Mouse (Mus musculus) cerebellum, adult 2 months (tissue): ENCODE measurements around the gene Cdc27. TPM values are rescaled to one million over a fixed set of nuclear protein-coding genes. Genes with fewer than 3 reads are reported as not detected.

Experiments used
- DNase-seq, 2 experiments: peaks; one replicate each; pipeline ENCODE4 v3.0.0; 2021
- H3K27ac ChIP-seq: fragments of 200-500 bp; 2 replicates; pipeline ENCODE4 v1.5.1; 2012; ENCODE audit warnings: low read length, control low read depth, inconsistent platforms; ENCODE audit not compliant: insufficient read depth
- H3K27me3 ChIP-seq: fragments of 200-500 bp; 2 replicates; pipeline ENCODE4 v1.6.1; 2012; ENCODE audit warnings: inconsistent platforms, mild to moderate bottlenecking, low read length, moderate library complexity; ENCODE audit not compliant: control insufficient read depth, insufficient read depth
- H3K4me1 ChIP-seq: fragments of 200-500 bp; 2 replicates; pipeline ENCODE4 v1.6.1; 2011; ENCODE audit warnings: low read length; ENCODE audit not compliant: control insufficient read depth, insufficient read depth
- H3K4me3 ChIP-seq: fragments of 200-500 bp; replicated peaks from 2 replicates; pipeline ENCODE3; 2011; ENCODE audit warnings: mild to moderate bottlenecking, low read depth, low read length, control low read depth; ENCODE audit not compliant: insufficient read depth
- CTCF ChIP-seq: fragments of 200-500 bp; IDR thresholded peaks from 2 replicates; pipeline ENCODE4 v1.5.1; 2011; ENCODE audit warnings: low read depth, mild to moderate bottlenecking, control low read depth, low read length, moderate library complexity, borderline replicate concordance; ENCODE audit not compliant: insufficient read depth
- POLR2A ChIP-seq: fragments of 200-500 bp; IDR thresholded peaks from 2 replicates; pipeline ENCODE4 v1.6.1; 2011; ENCODE audit warnings: low read length, control low read depth, borderline replicate concordance; ENCODE audit not compliant: insufficient read depth
- WGBS: fragments of 180-500 bp; shearing (Covaris S2); methylation state at CpG from one replicate; pipeline ENCODE4 v1.1.7; 2018; 5-methylcytosine and 5-hydroxymethylcytosine counted together
- polyA plus RNA-seq: library from polyadenylated mRNA; depleted of rRNA; stranded (reverse); fragments of >200 nt; gene quantifications from 2 replicates; pipeline ENCODE4 v1.2.3, GENCODE M21; 2012

Cdc27 gene
- polyA plus RNA-seq, 1 experiment, result 22.4 TPM

DNA sequence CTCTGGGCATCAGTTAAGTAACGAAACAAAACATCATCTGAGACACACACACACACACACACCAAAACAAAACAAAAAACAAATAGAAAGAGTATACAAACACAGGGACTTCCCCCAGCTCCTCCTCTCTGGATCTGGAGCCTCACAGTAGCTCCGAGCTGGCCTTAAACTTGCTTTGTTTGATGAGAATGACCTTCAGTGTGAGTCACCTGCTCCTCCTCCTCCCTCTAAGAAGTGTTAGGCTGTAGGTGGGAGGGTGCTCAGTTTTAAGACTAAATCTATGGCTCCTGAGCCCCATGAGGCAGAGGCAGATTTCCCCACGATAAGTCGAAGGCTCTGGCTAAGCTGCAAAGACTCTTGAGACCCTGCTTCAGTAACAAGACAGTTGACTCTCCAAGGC, 38.0 kb downstream of the Cdc27 start:
- H3K4me1 ChIP-seq, result no peaks in the 10 kb centered on the region
- no peaks in the 10 kb centered on the region for H3K27me3 ChIP-seq
- H3K4me3 ChIP-seq, result no peak overlapping the region
- no peak for TF ChIP-seq POLR2A
- no peak for TF ChIP-seq CTCF
- 88% methylated on average over 4 of the region's 4 CpGs for WGBS
- no peak for DNase-seq
- no peak overlapping the region for H3K27ac ChIP-seq

DNA sequence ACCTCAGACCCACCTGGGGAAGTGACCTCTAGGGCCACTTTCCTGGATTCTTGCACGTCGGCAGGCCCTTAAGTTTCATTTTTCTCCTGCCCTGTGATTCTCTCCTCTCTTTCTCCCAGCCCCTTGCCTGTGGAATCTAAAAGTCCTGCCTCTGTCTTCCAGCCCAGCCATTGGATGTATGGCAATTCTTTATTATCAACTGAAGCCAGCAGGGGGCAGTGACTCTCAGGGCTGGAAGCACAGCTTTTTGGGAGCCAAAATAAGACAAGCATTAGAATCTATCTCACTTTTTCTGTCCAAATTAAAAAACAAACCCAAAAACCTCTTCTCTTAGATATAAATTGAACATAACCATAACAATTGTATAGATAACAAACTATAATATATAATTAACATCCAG, 39.8 kb downstream of the Cdc27 start:
- Histone ChIP-seq H3K4me1 (no peaks in the 10 kb centered on the region), H3K27me3 (no peaks in the 10 kb centered on the region), H3K27ac (no peak overlapping the region), H3K4me3 (no peak overlapping the region)
- peak; percentile 31; the same call in 1 of the 2 replicates for TF ChIP-seq CTCF
- TF ChIP-seq POLR2A, result no peak
- DNase-seq, result no peak
- WGBS, result 94% methylated on average over 2 of the region's 2 CpGs

DNA sequence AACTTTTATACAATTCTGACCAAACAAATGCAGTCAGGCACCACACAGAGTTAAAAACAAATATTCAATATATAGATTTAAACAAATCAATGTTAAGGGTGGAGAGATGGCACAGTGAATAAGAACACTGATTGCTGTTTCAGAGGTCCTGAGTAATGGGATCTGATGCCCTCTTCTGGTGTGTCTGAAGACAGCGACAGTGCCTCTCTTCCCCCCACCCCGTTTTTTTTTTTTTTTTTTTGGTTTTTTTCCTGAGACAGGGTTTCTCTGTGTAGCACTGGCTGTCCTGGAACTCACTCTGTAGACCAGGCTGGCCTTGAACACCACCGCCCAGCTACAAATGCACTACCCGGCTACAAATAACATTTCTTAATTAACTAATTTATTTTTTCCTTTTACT, 42.0 kb downstream of the Cdc27 start:
- H3K4me1 ChIP-seq, result no peaks in the 10 kb centered on the region
- no peaks in the 10 kb centered on the region for H3K27me3 ChIP-seq
- no peak overlapping the region for H3K4me3 ChIP-seq
- 77% methylated on average over 4 of the region's 4 CpGs for WGBS
- H3K27ac ChIP-seq, result no peak overlapping the region
- TF ChIP-seq CTCF, result no peak
- no peak for TF ChIP-seq POLR2A
- DNase-seq, result no peak

DNA sequence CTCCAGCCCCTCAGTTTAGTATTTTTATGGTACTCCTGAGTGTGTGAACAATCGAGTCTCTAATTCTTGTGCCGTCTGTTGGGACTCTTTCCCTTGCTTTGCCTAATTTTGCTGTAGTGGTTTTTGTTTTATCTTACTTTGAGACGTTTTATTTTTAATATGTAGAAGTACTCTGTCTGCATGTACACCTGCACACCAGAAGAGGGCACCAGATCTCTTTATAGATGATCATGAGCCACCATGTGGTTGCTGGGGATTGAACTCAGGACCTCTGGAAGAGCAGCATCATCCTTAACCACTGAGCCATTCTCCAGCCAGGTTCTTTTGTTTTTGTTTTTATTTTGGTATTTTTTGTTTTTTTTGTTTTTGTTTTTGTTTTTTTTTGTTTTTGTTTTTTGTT, 62.1 kb downstream of the Cdc27 start:
- no peaks in the 10 kb centered on the region for H3K27me3 ChIP-seq
- no peak overlapping the region for H3K27ac ChIP-seq
- no peak overlapping the region for H3K4me3 ChIP-seq
- TF ChIP-seq CTCF (no peak), POLR2A (no peak)
- WGBS, result 84% methylated on average over 3 of the region's 3 CpGs
- no peaks in the 10 kb centered on the region for H3K4me1 ChIP-seq
- no peak for DNase-seq

DNA sequence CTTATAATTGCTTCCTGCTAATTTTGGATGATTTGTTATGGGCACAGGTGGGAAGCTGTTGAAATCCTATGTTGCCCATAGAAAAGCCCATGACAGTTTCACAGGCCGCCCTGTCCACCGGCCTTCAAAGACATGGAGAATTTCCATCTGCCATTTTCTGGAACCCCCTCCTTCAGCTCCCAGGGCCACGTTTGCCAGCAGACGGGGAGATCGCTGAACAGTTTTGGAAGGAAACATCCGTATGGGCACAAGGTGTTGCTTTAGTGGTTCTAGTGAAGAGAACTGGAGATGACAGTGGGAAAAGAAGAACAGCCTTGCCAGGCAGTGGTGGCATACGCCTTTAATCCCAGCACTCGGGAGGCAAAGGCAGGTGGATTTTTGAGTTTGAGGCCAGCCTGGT, 68.4 kb downstream of the Cdc27 start:
- no peak for TF ChIP-seq CTCF
- no peak for TF ChIP-seq POLR2A
- H3K27me3 ChIP-seq, result no peaks in the 10 kb centered on the region
- H3K4me1 ChIP-seq, result no peaks in the 10 kb centered on the region
- no peak overlapping the region for H3K4me3 ChIP-seq
- no peak for DNase-seq
- H3K27ac ChIP-seq, result no peak overlapping the region
- WGBS, result 83% methylated on average over 8 of the region's 8 CpGs

DNA sequence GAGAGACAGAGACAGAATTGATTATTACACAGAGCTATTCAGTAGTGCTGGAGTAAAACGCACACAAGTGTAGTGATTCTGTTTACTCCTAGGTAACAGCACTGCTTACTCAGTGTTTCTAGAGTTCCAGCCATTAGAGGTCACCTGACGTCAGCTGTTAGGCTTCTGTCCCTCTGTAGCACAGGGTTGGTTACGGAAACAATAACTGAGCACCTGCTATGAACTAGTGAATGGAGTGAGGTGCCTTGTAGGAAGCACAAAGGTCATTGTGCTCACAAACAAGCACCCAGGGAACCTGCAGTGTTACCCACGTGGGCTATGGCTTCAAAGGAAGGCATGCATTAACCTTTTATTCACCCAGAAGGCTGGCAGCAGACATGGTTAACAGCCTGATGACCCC, 70.9 kb downstream of the Cdc27 start:
- no peaks in the 10 kb centered on the region for H3K27me3 ChIP-seq
- no peak overlapping the region for H3K4me3 ChIP-seq
- H3K27ac ChIP-seq, result no peak overlapping the region
- 63% methylated on average over 4 of the region's 4 CpGs for WGBS
- TF ChIP-seq CTCF (no peak), POLR2A (no peak)
- H3K4me1 ChIP-seq, result no peaks in the 10 kb centered on the region
- no peak for DNase-seq

DNA sequence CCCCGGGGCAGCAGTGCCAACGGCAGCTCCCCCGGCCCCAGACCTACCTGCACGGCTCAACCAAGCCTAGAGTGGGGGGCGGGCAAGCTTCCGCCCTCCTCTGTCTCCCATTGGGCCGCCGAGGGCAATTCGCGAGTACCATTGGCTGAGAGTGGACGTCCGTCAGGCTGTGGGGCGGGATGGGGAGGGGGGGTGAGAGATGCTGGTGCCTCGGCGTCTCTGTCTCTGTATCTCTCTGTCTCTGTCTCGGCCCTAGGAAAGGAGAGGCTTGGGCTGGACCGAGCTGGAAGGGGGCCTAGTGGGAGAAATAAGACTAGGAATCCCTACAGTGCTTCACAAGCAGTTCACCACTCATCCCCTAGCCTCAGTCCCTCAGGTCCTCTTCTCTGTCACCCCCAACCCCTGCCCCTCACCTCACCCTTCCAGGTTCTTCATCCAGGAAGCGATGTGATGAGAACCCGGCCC, 81.0 kb downstream of the Cdc27 start:
- H3K4me1 ChIP-seq, result peaks cover 5% of the 10 kb centered on the region; the same call in 1 of the 2 replicates
- TF ChIP-seq POLR2A (peak; percentile 64; the same call in 1 of the 2 replicates), CTCF (no peak)
- peak overlapping the region; percentile 99 for H3K4me3 ChIP-seq
- H3K27me3 ChIP-seq, result no peaks in the 10 kb centered on the region
- H3K27ac ChIP-seq, result peak overlapping the region; percentile 64
- peak; percentile 93 for DNase-seq
- WGBS, result under 1% methylated on average over 19 of the region's 19 CpGs

DNA sequence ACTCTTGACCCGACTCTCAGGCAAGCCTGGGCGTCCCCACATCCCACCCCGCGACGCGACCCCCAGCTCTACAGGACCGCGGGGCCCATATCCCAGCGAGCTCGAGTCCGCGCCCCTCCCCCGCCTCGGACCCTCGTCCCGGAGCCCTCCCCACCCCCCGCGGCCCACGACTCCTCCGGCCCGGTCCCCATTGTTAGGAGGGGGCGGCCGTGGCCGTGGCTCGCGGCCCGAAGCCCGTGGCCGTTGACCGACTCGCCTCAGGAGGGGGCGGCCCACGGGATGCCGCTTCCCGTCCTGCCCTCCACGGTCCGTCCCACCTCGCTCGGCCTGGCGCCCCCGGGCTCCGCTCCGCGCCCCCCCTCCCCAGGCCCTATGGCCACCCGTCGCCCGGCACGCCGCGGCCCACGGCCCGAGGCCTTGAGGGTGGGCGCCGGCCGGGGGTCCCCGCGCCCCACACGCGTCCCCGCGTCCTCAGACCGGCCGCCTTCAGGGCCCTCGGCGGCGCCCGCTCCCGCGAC, 81.6 kb downstream of the Cdc27 start, which contains the start of gene Kansl1:
TSS of gene Kansl1 (minus strand) at position 111 of the 518 bp plus-strand sequence.
- H3K4me3 ChIP-seq, result peak within 1 kb of the TSS; percentile 99
- no peaks in the 10 kb centered on the region for H3K27me3 ChIP-seq
- DNase-seq, result peak in 1 of 2 experiments; percentile 39
- under 1% methylated on average over 61 of the region's 69 CpGs for WGBS
- no peak for TF ChIP-seq CTCF
- no peak for TF ChIP-seq POLR2A
- peak within 1 kb of the TSS; percentile 64 for H3K27ac ChIP-seq
- peaks cover 8% of the 10 kb centered on the region; the same call in 1 of the 2 replicates for H3K4me1 ChIP-seq
